Mouse (Mus musculus) bone marrow, adult 2 months (tissue): ENCODE measurements around the gene Mlst8. TPM values are rescaled to one million over a fixed set of nuclear protein-coding genes. Genes with fewer than 3 reads are reported as not detected.

ENCODE experiments used
- H3K27ac ChIP-seq: fragments of 200-500 bp; 2 replicates; pipeline ENCODE4 v1.5.1; 2012; ENCODE audit warnings: low read depth, mild to moderate bottlenecking, control low read depth, inconsistent platforms, low read length; ENCODE audit not compliant: control insufficient read depth, poor library complexity, insufficient read depth
- H3K4me1 ChIP-seq: fragments of 200-500 bp; 2 replicates; pipeline ENCODE4 v1.6.1; 2011; ENCODE audit warnings: low read length; ENCODE audit not compliant: control insufficient read depth, insufficient read depth
- H3K4me3 ChIP-seq: fragments of 200-500 bp; replicated peaks from 2 replicates; pipeline ENCODE3; 2011; ENCODE audit warnings: mild to moderate bottlenecking, low read depth, low read length, control low read depth; ENCODE audit not compliant: control insufficient read depth
- CTCF ChIP-seq: fragments of 200-500 bp; IDR thresholded peaks from 2 replicates; pipeline ENCODE4 v1.5.1; 2011; ENCODE audit warnings: low read length, control low read depth; ENCODE audit not compliant: control insufficient read depth, insufficient read depth
- POLR2A ChIP-seq: fragments of 200-500 bp; IDR thresholded peaks from 2 replicates; pipeline ENCODE4 v1.6.1; 2011; ENCODE audit warnings: low read depth, mild to moderate bottlenecking, control low read depth, low read length, borderline replicate concordance; ENCODE audit not compliant: control insufficient read depth
- WGBS: fragments of 180-500 bp; shearing (Covaris S2); methylation state at CpG from one replicate; pipeline ENCODE4 v1.1.7; 2018; 5-methylcytosine and 5-hydroxymethylcytosine counted together
- polyA plus RNA-seq: library from polyadenylated mRNA; stranded (reverse); fragments of >200 nt; gene quantifications from 2 replicates; pipeline ENCODE4 v1.2.4, GENCODE M21; 2011; ENCODE audit warnings: low replicate concordance; ENCODE audit not compliant: missing spikeins, insufficient read depth, insufficient read length

Mlst8 gene
- polyA plus RNA-seq, 1 experiment: 22.9 TPM

DNA sequence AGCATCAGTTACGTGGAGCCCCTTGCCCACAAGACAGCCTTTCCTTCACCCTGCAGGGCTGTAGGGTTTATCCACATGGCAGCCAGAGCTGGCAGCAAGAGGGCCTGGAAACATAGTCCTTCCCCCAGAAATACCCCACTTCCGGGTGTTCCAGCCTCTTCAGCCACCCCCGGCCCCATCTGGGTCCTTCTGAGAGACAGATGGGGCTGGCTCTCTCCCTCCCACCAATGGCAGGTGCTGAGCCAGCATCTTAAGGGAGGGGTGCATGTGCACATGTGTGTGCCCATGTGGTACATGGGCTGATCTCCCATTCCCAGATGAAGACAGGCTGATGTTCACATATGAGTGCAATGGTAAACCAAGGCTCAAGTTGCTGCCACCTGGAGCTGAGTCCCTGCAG is 16.6 kb upstream of the Mlst8 start:
- H3K4me3 ChIP-seq: no peak overlapping the region
- 64% methylated on average over 3 of the region's 3 CpGs for WGBS
- TF ChIP-seq CTCF (no peak), POLR2A (no peak)
- no peak overlapping the region for H3K27ac ChIP-seq
- peaks cover 2% of the 10 kb centered on the region; the same call in 1 of the 2 replicates for H3K4me1 ChIP-seq

GRCm38 (mm10) chr17:24494627-24495335 is 15.9 kb upstream of the Mlst8 start:
- TF ChIP-seq CTCF (peak; percentile 50; the same call in 1 of the 2 replicates), POLR2A (no peak)
- Histone ChIP-seq H3K4me3 (no peak overlapping the region), H3K27ac (no peak overlapping the region), H3K4me1 (peaks cover 2% of the 10 kb centered on the region; the same call in 1 of the 2 replicates)
- WGBS: 52% methylated on average over 2 of the region's 2 CpGs

DNA sequence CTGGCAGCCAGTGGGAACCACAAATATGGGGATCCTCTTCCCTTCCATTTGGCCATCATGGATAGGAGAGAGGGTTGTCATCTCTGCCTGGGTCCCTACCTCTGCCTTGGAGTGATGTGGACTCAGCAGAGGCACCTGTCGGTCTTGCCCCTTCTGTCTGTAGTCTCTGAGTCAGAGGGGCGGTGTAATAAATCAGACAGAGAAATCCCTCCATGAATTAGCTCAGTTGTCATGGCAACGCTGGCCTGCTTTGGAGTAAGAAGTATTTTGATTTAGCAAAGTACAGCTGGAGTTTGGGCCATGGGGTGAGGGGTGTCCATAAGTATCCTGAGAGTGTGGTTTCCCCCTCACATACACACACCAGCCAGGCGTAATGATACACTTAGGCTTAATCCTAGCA is 11.5 kb upstream of the Mlst8 start:
- Histone ChIP-seq H3K4me1 (no peaks in the 10 kb centered on the region), H3K4me3 (no peak overlapping the region), H3K27ac (no peak overlapping the region)
- WGBS: 77% methylated on average over 4 of the region's 4 CpGs
- no peak for TF ChIP-seq CTCF
- TF ChIP-seq POLR2A: no peak

DNA sequence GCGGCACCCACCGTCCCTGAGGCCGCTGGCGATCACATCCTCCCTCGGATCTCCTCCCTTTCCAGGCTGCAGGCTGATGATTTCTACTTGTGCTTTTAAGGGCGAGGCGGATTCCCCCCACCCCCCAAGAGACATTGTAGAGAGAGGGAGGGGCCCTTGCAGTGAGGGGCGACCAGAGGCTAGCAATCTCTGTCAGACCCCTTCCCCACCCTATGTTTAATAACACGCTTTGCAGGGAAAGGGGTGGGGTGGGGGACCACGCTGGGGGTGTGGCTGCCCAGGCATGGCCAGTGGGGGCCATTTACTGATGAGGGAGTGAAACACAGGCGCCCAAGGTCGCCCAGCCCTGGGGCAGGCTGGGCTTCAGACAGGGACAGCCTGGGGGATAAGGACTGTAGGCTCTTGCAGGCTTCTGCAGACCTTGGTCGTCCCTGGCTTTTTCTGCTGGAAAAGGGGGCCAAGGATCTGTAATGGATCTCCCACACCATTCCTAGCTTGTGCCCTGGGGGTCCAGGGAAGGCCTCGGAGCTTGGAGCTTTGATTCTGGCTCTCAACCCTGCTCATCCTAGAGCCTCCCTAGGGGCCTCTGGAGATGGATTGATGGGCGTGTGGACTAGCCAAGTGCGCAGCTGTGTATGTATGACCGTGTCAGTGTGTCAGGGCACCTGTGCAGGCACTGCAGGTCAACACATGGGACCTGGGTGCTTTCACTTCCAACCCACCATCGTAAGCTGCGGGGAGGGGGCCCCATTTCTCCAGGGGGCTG is 10.6 kb upstream of the Mlst8 start:
- TF ChIP-seq POLR2A (no peak), CTCF (no peak)
- H3K4me1 ChIP-seq: no peaks in the 10 kb centered on the region
- WGBS: 47% methylated on average over 19 of the region's 19 CpGs
- H3K27ac ChIP-seq: no peak overlapping the region
- no peak overlapping the region for H3K4me3 ChIP-seq

DNA sequence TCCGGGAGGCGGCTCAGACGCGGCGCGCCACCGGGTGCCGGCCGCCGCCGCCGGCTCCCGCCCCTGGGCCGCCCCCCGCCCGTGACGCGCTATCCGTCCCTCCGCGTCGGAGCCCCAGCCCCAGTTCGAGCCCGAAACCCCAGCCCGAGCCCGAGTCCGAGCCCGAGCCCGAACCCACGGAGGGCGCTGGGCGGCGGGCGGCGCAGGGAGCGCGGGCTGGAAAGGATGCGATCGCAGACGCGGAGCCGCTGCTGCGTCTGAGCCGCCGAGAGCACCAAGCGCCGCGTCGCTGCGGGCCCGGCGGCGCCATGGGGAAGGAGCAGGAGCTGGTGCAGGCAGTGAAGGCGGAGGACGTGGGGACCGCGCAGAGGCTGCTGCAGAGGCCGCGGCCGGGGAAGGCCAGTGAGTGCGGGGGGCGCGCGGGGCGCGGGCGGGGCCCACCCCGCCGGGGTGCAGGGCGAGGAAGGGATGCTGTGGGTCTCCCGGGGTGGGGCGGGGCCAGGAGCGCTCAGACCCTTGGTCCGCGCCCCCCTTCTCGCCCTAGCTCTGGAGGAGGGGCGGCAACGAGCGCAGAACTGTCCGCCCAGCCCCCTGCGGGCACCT is 9.9 kb upstream of the Mlst8 start:
- WGBS: 1% methylated on average over 76 of the region's 81 CpGs
- TF ChIP-seq POLR2A (no peak), CTCF (no peak)
- no peak overlapping the region for H3K4me3 ChIP-seq
- no peaks in the 10 kb centered on the region for H3K4me1 ChIP-seq
- H3K27ac ChIP-seq: no peak overlapping the region

DNA sequence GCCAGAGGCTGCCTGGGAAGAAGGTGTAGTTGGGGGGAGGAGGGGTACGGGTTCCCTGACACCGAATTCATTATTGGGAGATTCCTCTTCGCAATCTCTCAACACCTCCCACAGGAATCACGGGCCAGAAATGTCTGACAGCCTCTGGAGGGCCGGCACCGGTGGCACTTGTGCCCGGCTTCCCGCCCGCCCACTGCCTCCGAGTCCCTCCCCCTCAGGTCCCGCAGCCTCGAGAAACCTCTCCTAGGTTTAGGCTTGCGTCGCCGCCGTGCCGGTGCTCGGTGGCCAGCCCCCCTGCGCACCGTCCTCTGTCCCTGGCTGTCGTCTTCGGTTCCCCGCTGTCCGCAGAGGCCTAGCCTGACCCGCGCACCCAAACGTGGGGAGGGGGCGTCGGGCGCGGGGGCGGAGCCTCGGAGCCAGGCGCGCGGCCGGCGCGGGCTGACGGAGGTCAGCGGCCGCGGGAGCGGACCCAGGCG is 9.3 kb upstream of the Mlst8 start, which contains the start of gene Caskin1:
Caskin1 (plus strand) TSS at position 416 of the 476 bp plus-strand sequence.
- WGBS: 2% methylated on average over 45 of the region's 45 CpGs
- Histone ChIP-seq H3K4me1 (no peaks in the 10 kb centered on the region), H3K4me3 (no peak within 1 kb of the TSS), H3K27ac (no peak within 1 kb of the TSS)
- TF ChIP-seq CTCF (no peak), POLR2A (no peak)

- WGBS: 54% methylated on average over 11 of the region's 11 CpGs
- H3K4me3 ChIP-seq: no peak overlapping the region
- TF ChIP-seq POLR2A: no peak
- TF ChIP-seq CTCF: no peak
- no peak overlapping the region for H3K27ac ChIP-seq
- no peaks in the 10 kb centered on the region for H3K4me1 ChIP-seq
Observed at GRCm38 (mm10) chr17:24485090-24485860, 6.4 kb upstream of the Mlst8 start.
